In the genomic region with DNA sequence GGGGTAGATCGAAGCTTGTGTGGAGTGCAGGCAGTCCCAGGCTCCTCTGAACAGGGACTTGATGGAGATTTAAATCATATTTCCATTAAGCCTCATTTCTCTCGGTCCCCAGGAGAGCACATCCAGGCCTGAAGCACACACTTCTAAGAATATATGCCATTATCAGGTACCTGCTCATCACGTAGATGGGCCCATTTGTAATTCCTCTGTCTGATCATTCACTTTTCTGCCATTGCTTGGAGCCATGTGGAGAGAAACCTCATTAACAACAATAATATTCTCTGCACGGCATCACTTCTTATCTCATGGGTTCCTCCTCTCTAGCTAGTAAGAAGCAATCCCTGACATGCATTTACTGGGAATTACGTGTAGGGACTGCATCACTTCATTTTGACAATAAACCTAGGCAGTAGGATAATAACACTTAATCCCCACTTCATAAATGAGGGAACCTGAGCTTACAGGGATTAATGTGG, we compare ENCODE assay signal across 21 mouse cellular contexts. TPM values are rescaled to one million over a fixed set of nuclear protein-coding genes. Genes with fewer than 3 reads are reported as not detected.
DNase-seq lines count a peak whose midpoint lies in the region; ATAC-seq and TF ChIP-seq lines count a peak whose summit lies in the region.
"Had no signal": no experiment of that assay in that cellular context is flagged by ENCODE, and none has a peak within 500 bp of the region (broad histone marks: within the 10 kb centered on the region; RNA-seq: fewer than 3 reads in every experiment).

No protein-coding gene starts in this region.

- no peak overlapping the region for H3K4me2 ChIP-seq in hindbrain, embryonic 16.5 days (ENCODE audit: low read length)
- no peak overlapping the region for H3K4me2 ChIP-seq in hindbrain, postnatal 0 days (ENCODE audit: low read depth, low read length)
- no peak overlapping the region for H3K4me2 ChIP-seq in neural tube, embryonic 15.5 days
- no peak overlapping the region for H3K4me2 ChIP-seq in intestine, postnatal 0 days (replicated peaks; ENCODE audit: low read depth)
- no peak overlapping the region for H3K4me2 ChIP-seq in kidney, embryonic 16.5 days (replicated peaks; ENCODE audit: low read depth, low read length)
- H3K4me2 ChIP-seq: heart, embryonic 12.5 days; hindbrain, embryonic 12.5 days; intestine, embryonic 15.5 days; midbrain, embryonic 12.5 days had no signal

- no peak for DNase-seq in hindbrain, postnatal 0 days (ENCODE audit: low spot score)
- peak; percentile 66 for DNase-seq in brain, embryonic 14.5 days (ENCODE audit: low read depth)
- DNase-seq in fat pad, adult 2 months (ENCODE audit: extremely low read depth, low read depth, low spot score): peak; percentile 63
- DNase-seq: adrenal gland, postnatal 10 days; cerebellum, adult 2 months; heart, postnatal 10 days; kidney, adult 9 months; kidney, postnatal 36 days; layer of hippocampus, postnatal 36 days; right cerebral cortex, postnatal 25 days; thymus, postnatal 14 days had no signal

- peak; percentile 56 for ATAC-seq in hindbrain, embryonic 16.5 days
- no peak for ATAC-seq in hindbrain, postnatal 0 days
- ATAC-seq in neural tube, embryonic 15.5 days (ENCODE audit: low FRiP score): peak; percentile 57
- ATAC-seq in intestine, postnatal 0 days: no peak
- no peak for ATAC-seq in kidney, embryonic 16.5 days (ENCODE audit: low FRiP score, low TSS enrichment)
- ATAC-seq: intestine, embryonic 15.5 days had no signal

- no peak for TF ChIP-seq CTCF in hindbrain, postnatal 0 days (IDR thresholded peaks at IDR 0.05; ENCODE audit: low read depth)
- no peak for TF ChIP-seq CTCF in brain, embryonic 14.5 days (IDR thresholded peaks at IDR 0.05; ENCODE audit: borderline replicate concordance, extremely low read depth, insufficient read depth, insufficient read length)
- TF ChIP-seq CTCF in intestine, postnatal 0 days (IDR thresholded peaks at IDR 0.05; ENCODE audit: low read depth): no peak

- no peaks in the 10 kb centered on the region for H3K27me3 ChIP-seq in hindbrain, embryonic 16.5 days (replicated peaks; ENCODE audit: control insufficient read depth, insufficient read depth, low read length)
- H3K27me3 ChIP-seq in hindbrain, postnatal 0 days (ENCODE audit: insufficient read depth, low read length): no peaks in the 10 kb centered on the region
- no peaks in the 10 kb centered on the region for H3K27me3 ChIP-seq in neural tube, embryonic 15.5 days (replicated peaks)
- H3K27me3 ChIP-seq in intestine, postnatal 0 days (replicated peaks; ENCODE audit: control insufficient read depth, insufficient read depth, low read length): no peaks in the 10 kb centered on the region
- H3K27me3 ChIP-seq in kidney, embryonic 16.5 days (ENCODE audit: insufficient read depth, low read length): no peaks in the 10 kb centered on the region
- H3K27me3 ChIP-seq: heart, embryonic 12.5 days; hindbrain, embryonic 12.5 days; intestine, embryonic 15.5 days; midbrain, embryonic 12.5 days had no signal

- H3K9me3 ChIP-seq in hindbrain, embryonic 16.5 days (ENCODE audit: control insufficient read depth, low read length): no peaks in the 10 kb centered on the region
- no peaks in the 10 kb centered on the region for H3K9me3 ChIP-seq in hindbrain, postnatal 0 days (ENCODE audit: low read length)
- H3K9me3 ChIP-seq in neural tube, embryonic 15.5 days (replicated peaks): no peaks in the 10 kb centered on the region
- H3K9me3 ChIP-seq in intestine, postnatal 0 days (ENCODE audit: control insufficient read depth): no peaks in the 10 kb centered on the region
- H3K9me3 ChIP-seq in kidney, embryonic 16.5 days (ENCODE audit: low read length): no peaks in the 10 kb centered on the region
- H3K9me3 ChIP-seq: forebrain, embryonic 10.5 days; hindbrain, embryonic 12.5 days; intestine, embryonic 15.5 days; midbrain, embryonic 12.5 days had no signal

- TF ChIP-seq POLR2A in brain, embryonic 14.5 days (IDR thresholded peaks at IDR 0.05; ENCODE audit: borderline replicate concordance, extremely low read depth, insufficient read depth, insufficient read length, poor library complexity, severe bottlenecking): no peak

- no peak overlapping the region for H3K4me3 ChIP-seq in hindbrain, embryonic 16.5 days (ENCODE audit: low read length)
- no peak overlapping the region for H3K4me3 ChIP-seq in hindbrain, postnatal 0 days (ENCODE audit: low read length)
- H3K4me3 ChIP-seq in neural tube, embryonic 15.5 days (replicated peaks): no peak overlapping the region
- no peak overlapping the region for H3K4me3 ChIP-seq in intestine, postnatal 0 days (ENCODE audit: low read depth, low read length)
- H3K4me3 ChIP-seq in kidney, embryonic 16.5 days (ENCODE audit: low read length): no peak overlapping the region
- H3K4me3 ChIP-seq: forebrain, embryonic 10.5 days; heart, embryonic 12.5 days; hindbrain, embryonic 12.5 days; intestine, embryonic 15.5 days; midbrain, embryonic 12.5 days had no signal

- no peaks in the 10 kb centered on the region for H3K4me1 ChIP-seq in hindbrain, embryonic 16.5 days (ENCODE audit: control insufficient read depth, insufficient read depth, low read depth, low read length)
- H3K4me1 ChIP-seq in hindbrain, postnatal 0 days (ENCODE audit: insufficient read depth, low read length): 0 out of 2 replicates have a peak, but pooled peaks cover under 1% of the 10 kb centered on the region
- H3K4me1 ChIP-seq in neural tube, embryonic 15.5 days: peaks cover 7% of the 10 kb centered on the region
- no peaks in the 10 kb centered on the region for H3K4me1 ChIP-seq in intestine, postnatal 0 days (replicated peaks; ENCODE audit: control insufficient read depth, insufficient read depth, low read length)
- 0 out of 2 replicates have a peak, but pooled peaks cover 2% of the 10 kb centered on the region for H3K4me1 ChIP-seq in kidney, embryonic 16.5 days (ENCODE audit: insufficient read depth, low read length)
- H3K4me1 ChIP-seq: heart, embryonic 12.5 days; hindbrain, embryonic 12.5 days; intestine, embryonic 15.5 days; midbrain, embryonic 12.5 days had no signal

- no peak overlapping the region for H3K27ac ChIP-seq in hindbrain, embryonic 16.5 days (ENCODE audit: low read depth, low read length)
- no peak overlapping the region for H3K27ac ChIP-seq in hindbrain, postnatal 0 days
- H3K27ac ChIP-seq in neural tube, embryonic 15.5 days (replicated peaks): no peak overlapping the region; the same call in 1 of the 2 replicates
- no peak overlapping the region for H3K27ac ChIP-seq in intestine, postnatal 0 days (ENCODE audit: low read depth, low read length)
- no peak overlapping the region for H3K27ac ChIP-seq in kidney, embryonic 16.5 days (ENCODE audit: low read length)
- H3K27ac ChIP-seq: forebrain, embryonic 10.5 days; hindbrain, embryonic 12.5 days; intestine, embryonic 15.5 days; macrophage; midbrain, embryonic 12.5 days had no signal

- no peaks in the 10 kb centered on the region for H3K36me3 ChIP-seq in hindbrain, embryonic 16.5 days (ENCODE audit: control insufficient read depth, insufficient read depth, low read length)
- H3K36me3 ChIP-seq in hindbrain, postnatal 0 days (ENCODE audit: insufficient read depth, low read length): no peaks in the 10 kb centered on the region
- H3K36me3 ChIP-seq in neural tube, embryonic 15.5 days: no peaks in the 10 kb centered on the region
- H3K36me3 ChIP-seq in intestine, postnatal 0 days (ENCODE audit: control insufficient read depth, insufficient read depth): no peaks in the 10 kb centered on the region
- H3K36me3 ChIP-seq in kidney, embryonic 16.5 days (ENCODE audit: insufficient read depth, low read length): no peaks in the 10 kb centered on the region
- H3K36me3 ChIP-seq: forebrain, embryonic 10.5 days; heart, embryonic 12.5 days; hindbrain, embryonic 12.5 days; intestine, embryonic 15.5 days; midbrain, embryonic 12.5 days had no signal

- 55% methylated on average over 5 of the region's 5 CpGs for WGBS in hindbrain, embryonic 16.5 days
- WGBS in hindbrain, postnatal 0 days: 61% methylated on average over 5 of the region's 5 CpGs
- WGBS in neural tube, embryonic 15.5 days: 48% methylated on average over 5 of the region's 5 CpGs
- 83% methylated on average over 5 of the region's 5 CpGs for WGBS in intestine, postnatal 0 days
- WGBS in kidney, embryonic 16.5 days: 79% methylated on average over 5 of the region's 5 CpGs

- no peak overlapping the region for H3K9ac ChIP-seq in hindbrain, embryonic 16.5 days (ENCODE audit: low read depth, low read length)
- no peak overlapping the region for H3K9ac ChIP-seq in hindbrain, postnatal 0 days (replicated peaks; ENCODE audit: low read length)
- no peak overlapping the region for H3K9ac ChIP-seq in neural tube, embryonic 15.5 days (replicated peaks)
- no peak overlapping the region for H3K9ac ChIP-seq in intestine, postnatal 0 days (ENCODE audit: low read depth, low read length)
- H3K9ac ChIP-seq in kidney, embryonic 16.5 days (replicated peaks; ENCODE audit: low read length): no peak overlapping the region
- H3K9ac ChIP-seq: heart, embryonic 12.5 days; hindbrain, embryonic 12.5 days; intestine, embryonic 15.5 days; midbrain, embryonic 12.5 days had no signal

RNA-seq across cellular contexts. Expression of gene Ampd3, which starts 21.9 kb away (rescaled TPM):
- 14.3 and 14.9 TPM in 2 replicates for polyA plus RNA-seq in hindbrain, embryonic 16.5 days (2015; fragmentation: Nextera tagmentation; extraction: Ambion mirVana)
- 15.1 and 24.8 TPM in 2 replicates for total RNA-seq in hindbrain, postnatal 0 days (2014; rRNA removed)
- polyA plus RNA-seq in hindbrain, postnatal 0 days (2015; fragmentation: Nextera tagmentation; extraction: Ambion mirVana): 12.4 and 14.3 TPM in 2 replicates
- 5.3 and 7.6 TPM in 2 replicates for polyA plus RNA-seq in brain, embryonic 14.5 days (2012; rRNA removed)
- polyA plus RNA-seq in neural tube, embryonic 15.5 days (2015; fragmentation: Nextera tagmentation; extraction: Ambion mirVana): 12.0 and 12.6 TPM in 2 replicates
- polyA plus RNA-seq in intestine, postnatal 0 days (2015; fragmentation: Nextera tagmentation; extraction: Ambion mirVana): 7.0 and 7.4 TPM in 2 replicates
- polyA plus RNA-seq in kidney, embryonic 16.5 days (2015; fragmentation: Nextera tagmentation; extraction: Ambion mirVana): 8.8 and 10.1 TPM in 2 replicates

Comparison
In these comparisons a context has a peak if more than half of its experiments do, and no peak if none do; other contexts are left out.
1. ATAC-seq: peak in hindbrain, embryonic 16.5 days (single experiment) and neural tube, embryonic 15.5 days (single experiment); none in hindbrain, postnatal 0 days (single experiment), intestine, postnatal 0 days (single experiment) and kidney, embryonic 16.5 days (single experiment).